Mouse (Mus musculus): Measurements from ENCODE around the gene Rassf10.
"Not testable (repeated sequence)": the region's sequence is repeated elsewhere in the genome, so short reads cannot be mapped to it uniquely, and the experiment has no call there.

The Rassf10 gene

DNA sequence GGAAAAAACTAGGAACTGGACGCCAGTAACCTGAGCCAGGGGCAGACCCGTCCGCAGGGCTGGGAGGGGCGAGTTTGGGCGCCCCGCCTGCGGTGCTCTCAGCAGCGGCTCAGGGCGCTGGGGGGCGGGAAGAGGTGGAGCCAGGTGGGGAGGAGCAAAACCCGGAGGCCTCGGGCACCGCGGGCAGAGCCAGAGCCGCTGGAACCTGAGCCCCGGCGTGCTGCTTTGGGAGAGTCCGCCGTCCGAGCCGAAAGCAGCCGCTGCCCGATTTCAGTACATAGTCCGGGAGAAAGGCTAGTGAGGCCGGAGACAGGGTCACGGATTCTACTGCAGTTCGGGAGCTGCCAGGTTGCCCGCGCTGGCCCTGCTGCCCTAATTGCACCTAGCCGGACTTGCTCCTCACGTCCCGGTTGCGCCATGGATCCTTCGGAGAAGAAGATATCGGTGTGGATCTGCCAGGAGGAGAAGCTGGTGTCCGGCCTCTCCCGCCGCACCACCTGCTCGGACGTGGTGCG is at the start of gene Rassf10:
Rassf10 (plus strand) TSS at position 186 of the 515 bp plus-strand sequence.
- peak; percentile 76 for DNase-seq (ENCODE audit: low spot score)

DNA sequence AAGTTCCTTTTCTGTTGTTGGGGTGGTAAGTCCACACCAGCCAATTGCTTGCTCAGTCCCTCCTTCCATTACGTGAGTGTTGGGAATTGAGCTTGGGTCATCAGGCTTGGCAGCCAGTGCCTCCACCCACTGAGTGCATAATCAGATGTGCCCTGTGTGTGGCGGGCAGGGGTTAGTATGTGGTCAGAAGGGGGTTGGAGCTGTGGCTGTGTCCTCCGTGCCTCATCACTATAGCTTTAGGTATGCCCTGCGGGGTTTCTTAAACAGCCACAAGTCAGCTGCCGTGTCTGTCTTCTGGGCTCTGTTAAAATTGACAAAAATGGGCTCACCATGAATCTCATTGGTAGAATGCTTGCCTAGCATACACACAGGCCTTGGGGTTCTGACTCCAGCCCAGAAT is 46.9 kb upstream of the Rassf10 start:
- DNase-seq (ENCODE audit: low spot score): no peak

DNA sequence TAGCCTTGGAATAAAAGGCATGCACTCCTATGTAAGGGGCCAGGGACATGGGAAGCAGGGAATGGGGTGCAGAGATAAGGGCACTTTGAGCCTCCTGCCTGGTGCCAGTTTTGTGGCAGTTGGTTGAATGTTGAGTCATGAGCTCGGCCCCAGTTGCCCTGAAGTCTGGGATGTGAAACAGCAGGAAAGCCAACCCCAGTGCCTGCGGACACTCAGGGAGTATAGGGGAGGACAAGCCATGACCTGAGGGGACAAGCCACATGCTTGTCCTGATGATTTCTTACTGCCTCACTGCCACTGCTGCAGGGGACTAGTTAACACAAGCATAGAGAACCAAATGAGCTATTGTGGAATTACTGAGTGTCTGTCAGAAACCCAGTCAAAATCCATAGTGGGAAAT is 46.3 kb upstream of the Rassf10 start:
- no peak for DNase-seq (ENCODE audit: low spot score)

DNA sequence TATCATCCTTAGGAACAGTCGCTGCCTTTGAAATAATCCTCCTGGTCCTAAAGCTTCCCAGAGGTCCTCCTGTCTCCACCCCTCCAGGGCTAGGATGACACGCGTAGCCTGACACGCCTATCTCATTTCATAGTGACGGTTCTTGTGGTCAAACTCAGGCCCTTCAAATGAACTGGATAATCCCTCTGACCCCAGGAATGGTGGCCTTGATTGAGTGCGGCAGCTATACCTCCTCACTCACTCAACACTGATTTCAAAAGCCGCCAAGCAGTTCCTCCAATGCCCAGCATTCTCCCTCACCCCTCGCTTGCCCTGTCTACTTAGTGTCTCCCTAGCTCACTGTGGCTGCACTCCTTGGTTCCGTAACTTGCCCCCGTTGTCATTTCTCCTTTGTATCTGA is 44.6 kb upstream of the Rassf10 start:
- no peak for DNase-seq (ENCODE audit: low spot score)

DNA sequence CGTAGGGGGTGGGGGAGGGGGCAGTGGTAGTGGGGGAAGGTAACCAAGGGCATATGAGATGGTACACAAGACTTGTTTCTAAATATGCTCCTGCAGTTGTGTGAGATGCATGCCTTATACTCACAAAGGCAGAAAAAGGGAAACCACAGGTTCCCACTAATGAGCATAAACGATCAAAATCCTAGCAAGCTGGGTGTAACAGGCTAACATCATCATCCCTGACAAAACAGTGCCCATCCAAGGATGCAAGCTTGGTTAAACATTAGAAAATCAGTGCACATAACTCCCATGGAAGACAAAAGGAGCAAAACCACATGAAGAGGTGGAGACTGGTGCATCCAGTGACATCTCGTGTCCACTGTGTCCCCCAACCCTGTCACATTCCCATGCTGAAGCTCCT is 40.8 kb upstream of the Rassf10 start:
- DNase-seq (ENCODE audit: low spot score): no peak

DNA sequence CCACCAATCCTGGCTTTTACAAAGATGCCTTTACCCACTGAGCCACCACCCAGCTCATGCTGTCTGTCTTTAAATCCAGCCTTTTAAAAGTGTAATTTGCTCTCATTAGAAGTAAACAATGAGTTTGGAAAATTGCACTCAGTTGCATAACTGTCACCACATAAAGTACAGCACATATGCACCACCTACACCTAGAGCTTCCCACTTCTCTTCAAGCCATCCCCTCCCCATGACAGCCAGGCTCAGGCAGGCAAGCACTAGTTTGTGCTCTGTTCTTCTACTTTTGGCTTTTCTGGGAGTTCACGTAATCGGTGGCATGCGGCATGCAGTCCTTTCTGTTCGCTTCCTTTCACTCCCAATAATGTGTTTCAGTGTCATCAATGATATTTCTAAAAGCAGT is 38.2 kb upstream of the Rassf10 start:
- no peak for DNase-seq (ENCODE audit: low spot score)

DNA sequence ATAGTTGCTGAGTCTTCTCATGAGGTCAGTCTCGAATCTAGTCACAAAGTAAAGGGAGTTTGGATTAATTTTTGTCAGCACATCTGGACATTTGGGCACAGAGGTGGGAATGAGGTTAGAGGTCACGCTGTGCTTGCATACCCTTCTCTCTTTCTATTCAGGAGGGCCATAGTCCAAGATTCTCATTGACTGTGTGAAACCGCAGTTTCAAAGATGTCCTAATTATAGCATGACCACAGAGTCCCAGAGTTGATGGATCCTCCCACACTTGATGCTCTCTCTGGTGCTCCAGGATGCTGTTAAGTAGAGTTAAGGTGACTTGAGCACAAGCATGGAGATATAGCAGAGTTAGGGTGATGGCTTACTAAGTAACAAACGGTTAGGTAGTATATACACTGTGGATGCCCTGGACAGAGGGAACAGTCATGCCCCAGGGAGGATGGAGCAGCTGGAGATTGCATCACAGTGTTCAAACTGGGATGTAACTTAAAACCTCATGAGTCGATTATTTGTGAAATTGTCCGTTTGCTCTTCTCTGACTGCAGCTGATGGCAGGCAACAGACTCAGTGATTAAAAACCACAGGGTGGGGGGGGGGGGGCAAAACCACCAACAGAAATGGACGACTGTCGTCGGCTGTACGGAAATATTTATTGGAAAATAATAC is 36.0 kb upstream of the Rassf10 start:
- DNase-seq (ENCODE audit: low spot score): no peak

DNA sequence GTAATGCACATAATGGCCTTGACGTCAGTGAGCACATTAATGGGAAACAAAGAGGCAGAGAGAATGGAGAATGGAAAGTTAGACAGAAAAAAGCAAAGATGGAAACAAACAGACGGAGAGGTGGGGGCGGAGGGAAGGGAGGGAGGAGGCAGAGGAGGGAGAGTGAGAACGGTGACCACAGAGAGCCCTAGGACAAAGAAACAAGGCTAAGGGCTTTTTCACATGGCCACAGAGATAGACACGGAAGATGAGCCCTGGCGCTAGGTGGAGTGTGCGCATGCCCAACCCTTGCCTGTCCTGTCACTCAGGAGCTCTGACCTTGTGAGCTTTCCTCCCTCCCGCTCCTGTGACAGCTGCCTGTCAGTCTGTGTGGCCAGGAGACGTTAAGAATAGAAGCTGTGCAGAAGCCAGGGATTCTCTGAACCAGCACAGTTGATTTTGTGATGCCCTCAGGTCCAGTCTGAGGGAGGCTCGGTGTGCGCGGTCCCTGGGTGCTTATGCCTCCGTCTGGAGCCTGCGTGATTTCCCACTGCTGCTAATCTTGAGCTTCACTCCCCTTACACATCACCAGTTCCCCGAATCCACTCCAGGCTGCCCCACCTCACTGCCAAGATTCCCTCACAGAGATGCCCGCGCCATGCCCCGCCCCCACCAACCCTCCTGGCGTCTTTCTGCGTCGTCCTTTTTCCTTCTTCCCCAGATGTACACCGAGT is 35.3 kb upstream of the Rassf10 start:
- no peak for DNase-seq (ENCODE audit: low spot score)

DNA sequence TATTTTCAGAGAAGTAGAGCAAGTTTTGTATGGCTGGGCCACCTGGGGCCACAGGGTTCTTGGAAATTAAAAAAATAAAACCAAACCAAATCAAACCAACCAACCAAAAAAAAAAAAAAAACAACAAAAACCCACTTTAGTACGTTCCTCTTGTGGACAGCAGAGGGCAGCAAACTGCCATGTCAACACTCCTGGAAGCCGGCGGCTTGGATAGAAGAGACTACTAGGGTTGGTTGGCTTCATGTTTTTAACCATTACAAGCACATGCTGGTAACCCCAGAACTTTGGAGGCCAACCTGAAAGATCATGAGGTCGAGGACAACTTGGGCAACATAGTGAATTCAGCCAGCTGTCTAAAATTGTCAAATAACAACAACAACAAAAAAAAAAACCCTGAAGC is 33.9 kb upstream of the Rassf10 start:
- peak; percentile 45 for DNase-seq (ENCODE audit: low spot score)

DNA sequence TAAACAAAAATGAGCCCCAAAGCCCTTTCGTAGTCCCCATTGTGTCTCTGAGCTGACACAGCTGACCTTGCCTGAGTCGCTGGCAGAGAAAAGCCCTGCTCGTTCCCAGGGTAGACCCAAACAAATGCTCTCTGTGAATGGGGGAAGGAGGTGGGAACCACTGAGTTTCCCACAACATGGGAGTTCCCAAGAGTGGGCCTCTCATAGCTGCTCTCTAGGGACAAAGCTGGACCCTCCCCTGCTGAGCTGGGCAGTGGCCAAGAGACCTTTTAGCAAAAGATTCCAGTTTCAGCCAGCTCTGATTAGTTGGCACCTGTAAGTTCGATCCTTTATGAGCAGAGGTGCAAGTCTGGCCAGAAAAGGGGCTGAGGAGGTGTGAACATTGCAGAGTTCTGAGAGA is 31.0 kb upstream of the Rassf10 start:
- no peak for DNase-seq (ENCODE audit: low spot score)

DNA sequence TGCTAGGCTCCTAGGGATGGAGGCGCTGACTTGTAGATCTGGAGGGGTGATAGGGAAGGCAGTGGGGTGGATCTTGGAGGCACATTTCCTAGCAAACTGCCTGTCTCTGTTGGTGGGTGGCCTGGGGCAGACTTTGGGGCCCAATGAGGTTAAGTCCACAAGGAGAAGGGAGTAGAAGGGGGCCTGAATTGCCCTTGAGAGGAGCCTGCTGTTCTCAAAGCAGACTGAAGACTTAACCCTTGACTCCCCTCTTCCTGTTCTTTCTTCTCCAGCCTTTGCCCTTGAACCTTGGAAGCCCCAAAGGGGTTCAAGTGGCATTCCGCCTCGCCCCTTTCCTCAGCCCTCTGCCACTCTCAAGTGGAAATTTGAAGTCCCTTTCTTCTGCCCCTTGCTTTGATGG is 30.1 kb upstream of the Rassf10 start:
- no peak for DNase-seq (ENCODE audit: low spot score)

DNA sequence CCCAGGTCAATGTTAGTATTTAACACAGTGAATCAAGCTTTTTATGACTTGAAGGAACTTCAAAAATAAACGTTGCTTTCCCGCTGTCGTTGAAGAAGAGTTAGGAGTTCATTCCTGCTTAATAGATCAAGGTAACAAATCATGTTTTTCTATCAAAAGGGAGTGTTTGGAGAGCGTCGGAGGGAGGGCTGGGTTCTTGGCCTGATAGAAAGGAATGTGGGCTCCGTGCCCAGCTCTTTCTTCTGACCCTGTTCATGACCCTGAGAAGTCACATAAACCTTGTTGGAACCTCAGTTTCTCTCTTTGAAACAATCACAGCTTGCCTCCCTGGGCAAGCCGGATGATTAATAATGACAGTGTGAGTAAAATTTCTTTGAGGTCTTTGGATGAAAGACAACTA is 23.1 kb upstream of the Rassf10 start:
- no peak for DNase-seq (ENCODE audit: low spot score)

DNA sequence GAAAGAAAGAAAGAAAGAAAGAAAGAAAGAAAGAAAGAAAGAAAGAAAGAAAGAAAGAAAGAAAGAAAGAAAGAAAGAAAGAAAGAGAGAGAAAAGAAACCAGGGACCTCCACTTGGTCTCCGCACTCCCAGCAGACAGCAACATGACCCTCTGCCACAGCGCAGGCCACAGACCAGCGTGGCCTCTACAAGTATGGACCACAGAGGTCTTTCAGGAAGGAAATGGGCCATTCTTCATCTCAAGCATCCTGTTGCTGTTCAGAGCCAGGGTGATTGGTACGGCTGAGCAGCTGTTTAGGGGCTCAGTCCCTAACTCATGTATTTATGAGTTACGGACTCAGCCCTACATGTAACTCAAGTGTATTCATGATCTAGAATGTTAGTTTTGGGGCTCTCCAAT is 17.9 kb upstream of the Rassf10 start:
- DNase-seq (ENCODE audit: low spot score): not testable (repeated sequence)

DNA sequence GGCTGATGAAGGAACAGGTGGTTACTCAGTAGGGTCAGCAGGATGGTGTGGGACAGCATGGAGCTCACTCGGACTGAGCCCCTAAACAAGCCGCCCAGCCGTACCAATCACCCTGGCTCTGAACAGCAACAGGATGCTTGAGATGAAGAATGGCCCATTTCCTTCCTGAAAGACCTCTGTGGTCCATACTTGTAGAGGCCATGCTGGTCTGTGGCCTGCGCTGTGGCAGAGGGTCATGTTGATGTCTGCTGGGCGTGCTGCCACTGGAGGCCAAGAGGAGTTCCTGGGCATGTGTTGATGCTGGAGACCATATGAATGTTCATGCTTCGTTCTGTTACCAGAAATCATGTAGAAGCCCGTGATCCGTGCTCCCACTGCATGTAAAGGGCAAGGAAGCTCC is 16.7 kb upstream of the Rassf10 start:
- DNase-seq (ENCODE audit: low spot score): no peak

DNA sequence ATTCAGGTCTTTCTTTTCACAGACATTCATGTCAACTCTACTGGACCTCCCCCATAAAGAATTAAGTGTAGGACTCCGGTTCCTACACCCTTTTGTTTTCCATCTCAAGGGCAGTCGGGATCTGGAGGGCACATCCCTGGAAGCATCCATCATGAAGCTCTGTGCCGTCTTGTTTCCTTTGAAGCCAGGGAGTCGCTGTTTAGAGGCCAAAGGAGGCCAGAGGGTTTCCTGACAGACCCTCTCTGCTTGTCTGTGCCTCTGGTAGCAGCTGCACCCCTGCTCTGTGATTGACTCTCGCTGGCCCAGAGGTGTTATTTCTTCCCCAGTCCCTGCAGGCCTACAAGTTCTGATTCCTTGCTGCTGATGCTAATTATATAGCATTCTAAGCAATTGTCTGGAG is 14.8 kb upstream of the Rassf10 start:
- DNase-seq (ENCODE audit: low spot score): no peak

DNA sequence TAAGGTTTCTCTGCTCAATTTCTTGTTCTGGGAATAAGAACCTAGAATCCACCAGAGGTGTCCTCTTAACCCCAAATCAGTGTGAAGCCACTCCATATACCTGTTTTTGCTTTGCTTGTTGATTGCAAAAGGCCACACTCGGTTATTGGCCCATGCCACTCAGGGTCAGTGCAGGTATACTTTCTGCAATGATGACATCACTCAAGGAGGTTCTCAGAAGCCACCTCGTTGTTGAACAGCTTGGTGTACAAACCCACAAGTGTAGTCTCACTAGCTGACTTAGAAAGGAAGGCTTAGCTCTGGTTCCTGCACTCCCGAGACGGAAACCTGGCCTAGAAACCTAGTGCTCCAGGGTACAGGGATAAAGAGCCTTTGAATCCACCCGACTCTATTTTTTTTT is 11.2 kb upstream of the Rassf10 start:
- DNase-seq (ENCODE audit: low spot score): no peak

DNA sequence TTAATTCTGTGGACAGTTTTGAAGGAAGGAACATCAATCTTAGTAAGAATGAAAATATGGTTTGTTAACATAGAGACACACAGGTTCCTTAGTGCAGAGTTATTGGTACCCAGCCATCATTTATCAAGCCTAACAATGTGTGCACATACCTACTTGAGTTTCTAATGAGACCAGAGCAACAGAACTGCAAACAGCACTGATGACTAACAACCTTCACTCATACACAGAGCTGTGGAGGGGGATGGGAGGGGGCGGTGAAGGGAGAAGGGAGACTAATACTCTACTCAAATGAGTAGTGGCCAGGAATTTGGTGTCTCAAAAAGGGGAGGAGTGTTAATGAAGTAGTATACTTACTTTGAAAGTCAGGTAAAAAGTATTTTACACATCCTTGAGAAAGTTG is 10.7 kb upstream of the Rassf10 start:
- no peak for DNase-seq (ENCODE audit: low spot score)

DNA sequence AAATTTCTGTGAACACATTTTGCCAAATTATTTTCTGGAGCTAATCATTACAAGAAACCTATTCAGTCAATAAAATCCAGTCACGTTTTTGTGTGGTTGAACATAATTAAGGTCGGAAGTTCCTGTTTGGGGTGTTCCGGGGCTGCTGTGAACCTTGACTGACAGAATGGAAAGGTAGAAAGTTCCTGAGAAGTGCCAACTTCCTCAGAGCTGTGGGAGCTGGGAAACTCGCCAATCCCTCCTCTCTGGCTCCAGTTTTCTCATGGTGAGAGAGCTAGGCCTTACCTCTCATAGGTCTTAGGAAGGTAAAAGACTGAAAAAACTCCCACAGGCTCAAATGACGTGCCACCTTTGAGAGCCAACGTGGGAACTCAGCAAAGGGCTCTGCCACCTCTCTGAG is 7.1 kb upstream of the Rassf10 start:
- no peak for DNase-seq (ENCODE audit: low spot score)

DNA sequence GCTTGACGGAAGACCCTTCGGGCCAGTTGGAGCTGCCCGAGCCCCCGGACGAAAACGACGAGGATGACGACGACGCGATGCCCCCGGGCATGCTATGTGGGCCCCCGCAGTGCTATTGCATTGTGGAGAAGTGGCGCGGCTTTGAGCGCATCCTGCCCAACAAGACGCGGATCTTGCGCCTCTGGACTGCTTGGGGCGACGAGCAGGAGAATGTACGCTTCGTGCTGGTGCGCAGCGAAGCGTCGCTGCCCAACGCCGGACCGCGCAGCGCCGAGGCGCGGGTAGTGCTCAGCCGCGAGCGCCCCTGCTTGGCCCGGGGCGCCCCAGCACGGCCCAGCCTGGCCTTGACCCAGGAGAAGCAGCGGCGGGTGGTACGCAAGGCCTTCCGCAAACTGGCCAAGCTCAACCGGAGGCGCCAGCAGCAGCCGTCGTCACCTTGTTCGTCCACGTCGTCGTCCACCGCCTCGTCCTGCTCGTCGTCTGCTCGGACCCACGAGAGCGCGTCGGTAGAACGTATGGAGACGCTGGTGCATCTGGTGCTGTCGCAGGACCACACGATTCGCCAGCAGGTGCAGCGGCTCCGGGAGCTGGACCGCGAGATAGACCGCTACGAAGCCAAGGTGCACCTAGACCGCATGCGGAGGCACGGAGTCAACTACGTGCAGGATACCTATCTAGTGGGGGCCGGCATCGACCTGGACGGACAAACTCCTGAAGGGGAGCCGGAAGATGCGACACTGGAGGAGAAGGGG is 765 bp downstream of the Rassf10 start:
- peak; percentile 12 for DNase-seq (ENCODE audit: low spot score)

DNA sequence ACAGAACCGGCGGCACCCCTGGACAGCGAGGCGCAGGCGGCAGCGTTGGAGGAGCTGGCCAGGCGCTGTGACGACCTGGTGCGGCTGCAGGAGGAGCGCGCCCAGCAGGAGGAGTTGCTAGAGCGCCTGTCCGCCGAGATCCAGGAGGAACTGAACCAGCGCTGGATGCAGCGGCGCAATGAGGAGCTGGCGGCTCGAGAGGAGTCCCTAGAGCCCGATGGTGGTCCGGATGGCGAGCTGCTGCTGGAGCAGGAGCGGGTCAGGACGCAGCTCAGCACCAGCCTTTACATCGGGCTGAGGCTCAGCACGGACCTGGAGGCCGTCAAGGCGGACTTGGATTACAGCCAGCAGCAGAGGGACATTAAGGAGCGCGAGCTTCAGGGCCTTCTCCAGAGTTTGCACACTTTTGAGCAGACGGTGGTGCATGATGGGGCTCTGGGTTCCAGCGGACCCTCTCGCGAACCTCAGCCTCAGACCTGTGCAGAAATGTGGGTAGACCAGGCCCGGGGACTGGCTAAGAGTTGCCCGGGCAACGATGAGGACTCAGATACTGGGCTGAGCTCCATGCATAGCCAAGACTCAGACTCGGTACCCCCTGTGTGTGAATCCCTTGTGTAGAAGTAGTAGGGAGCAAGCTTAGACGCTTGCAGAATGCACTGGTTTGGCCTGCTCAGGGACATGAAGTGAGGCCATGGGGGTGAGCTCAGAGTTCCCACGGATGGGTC is 1.5 kb downstream of the Rassf10 start:
- peak; percentile 27 for DNase-seq (ENCODE audit: low spot score)

DNA sequence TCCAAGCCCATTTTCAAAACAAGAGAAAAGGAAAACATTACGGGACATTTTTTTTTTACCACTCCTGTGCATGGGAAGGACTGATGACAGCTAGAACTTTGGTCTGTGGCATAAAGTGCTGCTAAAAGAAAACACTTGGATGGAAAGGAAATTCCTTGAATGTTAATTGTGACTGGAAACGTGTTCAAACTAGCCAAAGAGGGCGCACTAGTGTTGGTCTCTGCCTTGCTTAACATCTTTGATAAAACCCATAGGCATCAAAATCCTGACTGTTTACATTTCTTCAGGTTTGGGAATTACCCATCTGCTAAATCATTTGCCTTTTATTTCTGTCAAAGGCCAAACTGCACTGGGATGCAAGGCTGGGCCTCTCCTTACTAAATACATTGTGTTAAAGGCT is 2.2 kb downstream of the Rassf10 start:
- no peak for DNase-seq (ENCODE audit: low spot score)

DNA sequence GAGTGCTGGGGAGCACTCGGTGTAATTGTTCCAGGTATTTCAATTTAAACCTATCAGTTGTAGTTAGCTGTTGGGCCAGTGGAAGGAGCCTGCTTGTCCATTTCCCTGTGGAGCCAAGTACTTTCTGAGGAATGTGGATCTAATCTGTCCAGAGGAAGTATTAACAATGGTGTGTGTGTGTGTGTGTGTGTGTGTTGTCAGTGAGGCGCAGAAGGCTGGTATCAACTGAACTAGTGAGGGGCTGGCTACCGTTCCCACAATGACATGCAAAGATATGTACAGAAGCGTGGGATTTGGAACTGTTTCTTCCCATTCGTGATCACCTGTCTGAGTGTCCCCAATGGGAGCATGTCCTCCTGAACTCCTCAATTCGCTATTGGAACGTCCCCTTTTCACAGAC is 3.2 kb downstream of the Rassf10 start:
- DNase-seq (ENCODE audit: low spot score): no peak

All from ovary, postnatal 14 days (tissue).